Mouse (Mus musculus): ENCODE results near the gene Macf1. TPM values are rescaled to one million over a fixed set of nuclear protein-coding genes. Genes with fewer than 3 reads are reported as not detected.
"Not testable (repeated sequence)": the region's sequence is repeated elsewhere in the genome, so short reads cannot be mapped to it uniquely, and the experiment has no call there.

Macf1 gene
- polyA plus RNA-seq, 1 experiment from 2014 or later: 84.1 TPM

- POLR2A ChIA-PET: no interaction called here
- ATAC-seq (no peak), DNase-seq (ENCODE audit: low read depth, low spot score) (no peak)
- CTCF ChIA-PET: no interaction called here
- in situ Hi-C loops (cut with MboI; ENCODE audit: low pct_unique_long_range_greater_than_20kb): no loop called here
- no peak for TF ChIP-seq CTCF (IDR thresholded peaks at IDR 0.05)
- H3K27me3 ChIP-seq: no peaks in the 10 kb centered on the region
These were observed 28.9 kb downstream of the Macf1 start for GRCm38 (mm10) chr4:123655245-123655644.

- in situ Hi-C loops (cut with MboI; ENCODE audit: low pct_unique_long_range_greater_than_20kb): no loop called here
- POLR2A ChIA-PET: no interaction called here
- ATAC-seq: no peak
- no peak for TF ChIP-seq CTCF (IDR thresholded peaks at IDR 0.05)
- DNase-seq (ENCODE audit: low read depth, low spot score): no peak
- CTCF ChIA-PET: no interaction called here
- no peaks in the 10 kb centered on the region for H3K27me3 ChIP-seq
These were observed 29.6 kb downstream of the Macf1 start for GRCm38 (mm10) chr4:123654566-123654965.

GRCm38 (mm10) chr4:123653446-123653845 lies 30.7 kb downstream of the Macf1 start:
- POLR2A ChIA-PET; H3K27me3 ChIP-seq; in situ Hi-C loops (cut with MboI; ENCODE audit: low pct_unique_long_range_greater_than_20kb); ATAC-seq; DNase-seq (ENCODE audit: low read depth, low spot score): not testable (repeated sequence)
- CTCF ChIA-PET: interaction anchor here (1.4 kb wide), 2 partner anchors 20 to 65 kb away, joined by 3 read pairs; no protein-coding TSS in a partner anchor

- POLR2A ChIA-PET: no interaction called here
- TF ChIP-seq CTCF (IDR thresholded peaks at IDR 0.05): no peak
- no peak for ATAC-seq
- CTCF ChIA-PET: interaction anchor here (1.1 to 1.4 kb wide), 2 partner anchors 19 to 138 kb away, joined by 3 read pairs; no protein-coding TSS in a partner anchor
- DNase-seq (ENCODE audit: low read depth, low spot score): no peak
- no peaks in the 10 kb centered on the region for H3K27me3 ChIP-seq
- in situ Hi-C loops (cut with MboI; ENCODE audit: low pct_unique_long_range_greater_than_20kb): no loop called here
These were observed 32.0 kb downstream of the Macf1 start for GRCm38 (mm10) chr4:123652130-123652529.

- ATAC-seq (no peak), DNase-seq (ENCODE audit: low read depth, low spot score) (no peak)
- ChIA-PET POLR2A (interaction anchor here (0.7 kb wide), 1 partner anchor 340 kb away, joined by 3 read pairs; no protein-coding TSS in a partner anchor), CTCF (interaction anchor here (0.9 kb wide), 1 partner anchor 15 kb away, joined by 4 read pairs; no protein-coding TSS in a partner anchor)
- in situ Hi-C loops (cut with MboI; ENCODE audit: low pct_unique_long_range_greater_than_20kb): no loop called here
- no peaks in the 10 kb centered on the region for H3K27me3 ChIP-seq
- TF ChIP-seq CTCF (IDR thresholded peaks at IDR 0.05): no peak
These were observed 35.0 kb downstream of the Macf1 start for GRCm38 (mm10) chr4:123649131-123649530.

- no peaks in the 10 kb centered on the region for H3K27me3 ChIP-seq
- in situ Hi-C loops (cut with MboI; ENCODE audit: low pct_unique_long_range_greater_than_20kb): no loop called here
- DNase-seq (ENCODE audit: low read depth, low spot score) (no peak), ATAC-seq (no peak)
- POLR2A ChIA-PET: no interaction called here
- no peak for TF ChIP-seq CTCF (IDR thresholded peaks at IDR 0.05)
- CTCF ChIA-PET: no interaction called here
These were observed 36.5 kb downstream of the Macf1 start for GRCm38 (mm10) chr4:123647668-123648067.

- in situ Hi-C loops (cut with MboI; ENCODE audit: low pct_unique_long_range_greater_than_20kb): no loop called here
- ATAC-seq: no peak
- DNase-seq (ENCODE audit: low read depth, low spot score): no peak
- no peak for TF ChIP-seq CTCF (IDR thresholded peaks at IDR 0.05)
- POLR2A ChIA-PET: no interaction called here
- H3K27me3 ChIP-seq: no peaks in the 10 kb centered on the region
- CTCF ChIA-PET: interaction anchor here (1.3 kb wide), 1 partner anchor 13 kb away, joined by 3 read pairs; no protein-coding TSS in a partner anchor
These were observed 37.1 kb downstream of the Macf1 start for GRCm38 (mm10) chr4:123647109-123647508.

- TF ChIP-seq CTCF (IDR thresholded peaks at IDR 0.05): no peak
- H3K27me3 ChIP-seq: no peaks in the 10 kb centered on the region
- in situ Hi-C loops (cut with MboI; ENCODE audit: low pct_unique_long_range_greater_than_20kb): no loop called here
- ATAC-seq (no peak), DNase-seq (ENCODE audit: low read depth, low spot score) (no peak)
- POLR2A ChIA-PET: interaction anchor here (0.6 to 1.5 kb wide), 2 partner anchors 12 to 18 kb away, joined by 3 to 4 read pairs; no protein-coding TSS in a partner anchor
- CTCF ChIA-PET: interaction anchor here (1.1 to 1.3 kb wide), 4 partner anchors 12 to 21 kb away, joined by 3 to 4 read pairs (median 3); no protein-coding TSS in a partner anchor
These were observed 38.8 kb downstream of the Macf1 start for GRCm38 (mm10) chr4:123645246-123645845.

GRCm38 (mm10) chr4:123643561-123643960 lies 40.6 kb downstream of the Macf1 start:
- ChIA-PET CTCF (interaction anchor here (1.2 kb wide), 1 partner anchor 16 kb away, joined by 3 read pairs; no protein-coding TSS in a partner anchor), POLR2A (no interaction called here)
- in situ Hi-C loops (cut with MboI; ENCODE audit: low pct_unique_long_range_greater_than_20kb): no loop called here
- DNase-seq (ENCODE audit: low read depth, low spot score) (no peak), ATAC-seq (no peak)
- no peaks in the 10 kb centered on the region for H3K27me3 ChIP-seq
- no peak for TF ChIP-seq CTCF (IDR thresholded peaks at IDR 0.05)

GRCm38 (mm10) chr4:123642877-123643276 lies 41.3 kb downstream of the Macf1 start:
- TF ChIP-seq CTCF (IDR thresholded peaks at IDR 0.05): no peak
- no peaks in the 10 kb centered on the region for H3K27me3 ChIP-seq
- in situ Hi-C loops (cut with MboI; ENCODE audit: low pct_unique_long_range_greater_than_20kb): no loop called here
- ChIA-PET POLR2A (no interaction called here), CTCF (interaction anchor here (1.1 to 1.2 kb wide), 2 partner anchors 9 to 17 kb away, joined by 3 to 5 read pairs; no protein-coding TSS in a partner anchor)
- no peak for ATAC-seq
- no peak for DNase-seq (ENCODE audit: low read depth, low spot score)

GRCm38 (mm10) chr4:123637136-123637535 lies 47.0 kb downstream of the Macf1 start:
- no peak for ATAC-seq
- ChIA-PET POLR2A (no interaction called here), CTCF (no interaction called here)
- H3K27me3 ChIP-seq: no peaks in the 10 kb centered on the region
- in situ Hi-C loops (cut with MboI; ENCODE audit: low pct_unique_long_range_greater_than_20kb): no loop called here
- TF ChIP-seq CTCF (IDR thresholded peaks at IDR 0.05): no peak
- no peak for DNase-seq (ENCODE audit: low read depth, low spot score)
